Mouse (Mus musculus) E14TG2a.4 (cell line): ENCODE measurements around the gene Nrxn3.

Experiments used
- CTCF ChIP-seq: conservative IDR thresholded peaks from 2 replicates; pipeline ENCODE4 v1.5.1; 2014; ENCODE audit warnings: low read length
- NANOG ChIP-seq: IDR thresholded peaks from 2 replicates; pipeline ENCODE4 v1.6.1; 2014; ENCODE audit warnings: borderline replicate concordance, low read length, mixed read lengths
- POU5F1 ChIP-seq: IDR thresholded peaks from 2 replicates; pipeline ENCODE4 v1.6.1; 2014; ENCODE audit warnings: low read length, borderline replicate concordance

DNA sequence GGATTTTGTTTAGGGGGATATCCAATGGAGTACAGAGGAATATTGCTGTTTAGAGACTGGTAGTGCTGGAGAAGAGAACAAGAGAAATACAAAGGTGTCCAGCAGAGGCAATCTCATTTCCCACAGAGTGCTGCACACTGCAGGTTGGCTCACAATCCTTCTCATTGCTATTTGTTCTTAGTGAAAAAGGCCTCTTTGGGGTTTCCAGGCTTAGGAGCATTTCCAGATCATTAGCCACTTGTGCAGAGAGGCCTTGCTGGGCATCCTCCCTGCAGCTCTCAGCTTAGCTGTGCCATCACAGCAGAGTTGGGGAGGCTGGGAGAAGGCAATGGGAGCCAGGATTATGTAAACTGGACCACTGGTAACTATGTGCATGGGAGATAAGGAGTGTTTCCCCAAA lies 1260.7 kb downstream of the Nrxn3 start:
- TF ChIP-seq CTCF, result no peak
- TF ChIP-seq POU5F1, result no peak
- no peak for TF ChIP-seq NANOG
